In genomic region chr2:144555820-144556552, GRCm38 (mm10) we compare ENCODE assay signal across 8 mouse cellular contexts. TPM values are rescaled to one million over a fixed set of nuclear protein-coding genes. Genes with fewer than 3 reads are reported as not detected.
DNase-seq lines count a peak whose midpoint lies in the region; ATAC-seq and TF ChIP-seq lines count a peak whose summit lies in the region.

Gene Sec23b (plus strand): TSS chr2:144556229.

- ATAC-seq in embryonic facial prominence, embryonic 13.5 days (ENCODE audit: insufficient number of reproducible peaks, insufficient read depth, low FRiP score, low TSS enrichment, low read depth) = peak; percentile 96
- peak; percentile 95 for ATAC-seq in limb, embryonic 12.5 days (ENCODE audit: insufficient number of reproducible peaks, insufficient read depth, low FRiP score, low TSS enrichment, low read depth)
- peak; percentile 99 for ATAC-seq in midbrain, embryonic 15.5 days (replicated peaks)

- peak within 1 kb of the TSS; percentile 75 for H3K4me2 ChIP-seq in embryonic facial prominence, embryonic 13.5 days
- peak within 1 kb of the TSS; percentile 63 for H3K4me2 ChIP-seq in limb, embryonic 12.5 days
- peak within 1 kb of the TSS; percentile 74 for H3K4me2 ChIP-seq in midbrain, embryonic 15.5 days

- peaks cover 19% of the 10 kb centered on the region for H3K36me3 ChIP-seq in embryonic facial prominence, embryonic 13.5 days
- H3K36me3 ChIP-seq in kidney, adult 2 months (ENCODE audit: control insufficient read depth, insufficient read depth, low read length) = peaks cover 1% of the 10 kb centered on the region; the same call in 1 of the 2 replicates
- peaks cover 16% of the 10 kb centered on the region; the same call in 1 of the 2 replicates for H3K36me3 ChIP-seq in limb, embryonic 12.5 days
- H3K36me3 ChIP-seq in midbrain, embryonic 15.5 days (replicated peaks) = no peaks in the 10 kb centered on the region
- peaks cover 2% of the 10 kb centered on the region; the same call in 1 of the 2 replicates for H3K36me3 ChIP-seq in spleen, adult 2 months (ENCODE audit: control insufficient read depth, insufficient read depth, low read length)

- H3K4me1 ChIP-seq in embryonic facial prominence, embryonic 13.5 days = peaks cover 13% of the 10 kb centered on the region
- H3K4me1 ChIP-seq in kidney, adult 2 months (ENCODE audit: control insufficient read depth, insufficient read depth, low read length) = peaks cover 11% of the 10 kb centered on the region; the same call in 1 of the 2 replicates
- H3K4me1 ChIP-seq in limb, embryonic 12.5 days (replicated peaks) = peaks cover 14% of the 10 kb centered on the region
- H3K4me1 ChIP-seq in midbrain, embryonic 15.5 days = peaks cover 17% of the 10 kb centered on the region
- peaks cover 4% of the 10 kb centered on the region; the same call in 1 of the 2 replicates for H3K4me1 ChIP-seq in spleen, adult 2 months (ENCODE audit: control insufficient read depth, insufficient read depth, insufficient read length)

- DNase-seq in 3134 (ENCODE audit: extremely low read depth, insufficient read length, low spot score) = peak; percentile 90
- peak; percentile 96 to 97 for DNase-seq in adrenal gland, postnatal 36 days
- DNase-seq in heart, adult 18-20 months = peak; percentile 98 to 99
- DNase-seq in kidney, adult 2 months = peak; percentile 99
- DNase-seq in spleen, adult 2 months (ENCODE audit: low read depth in 1 of 2, low spot score in 2 of 2) = peak; percentile 93 to 96

- H3K9me3 ChIP-seq in embryonic facial prominence, embryonic 13.5 days = no peaks in the 10 kb centered on the region
- H3K9me3 ChIP-seq in limb, embryonic 12.5 days = no peaks in the 10 kb centered on the region
- H3K9me3 ChIP-seq in midbrain, embryonic 15.5 days = no peaks in the 10 kb centered on the region

- peak within 1 kb of the TSS; percentile 80 for H3K4me3 ChIP-seq in embryonic facial prominence, embryonic 13.5 days
- peak within 1 kb of the TSS; percentile 74 for H3K4me3 ChIP-seq in kidney, adult 2 months (ENCODE audit: insufficient read depth, low read depth, low read length)
- peak within 1 kb of the TSS; percentile 75 for H3K4me3 ChIP-seq in limb, embryonic 12.5 days (replicated peaks)
- peak within 1 kb of the TSS; percentile 92 for H3K4me3 ChIP-seq in midbrain, embryonic 15.5 days
- peak within 1 kb of the TSS; percentile 93 for H3K4me3 ChIP-seq in spleen, adult 2 months (ENCODE audit: extremely low read depth, insufficient read depth, insufficient read length)

- no peak for TF ChIP-seq CTCF in kidney, adult 2 months (conservative IDR thresholded peaks at IDR 0.05; ENCODE audit: insufficient read depth, insufficient read length, low read depth, low read length)
- TF ChIP-seq CTCF in spleen, adult 2 months (IDR thresholded peaks at IDR 0.05; ENCODE audit: extremely low read depth, insufficient read depth, insufficient read length, insufficient replicate concordance) = no peak

- under 1% methylated on average over 44 of the region's 44 CpGs for WGBS in embryonic facial prominence, embryonic 13.5 days
- under 1% methylated on average over 44 of the region's 44 CpGs for WGBS in kidney, adult 2 months
- WGBS in limb, embryonic 12.5 days = under 1% methylated on average over 44 of the region's 44 CpGs
- under 1% methylated on average over 44 of the region's 44 CpGs for WGBS in midbrain, embryonic 15.5 days
- under 1% methylated on average over 44 of the region's 44 CpGs for WGBS in spleen, adult 2 months

- peak within 1 kb of the TSS; percentile 96 for H3K27ac ChIP-seq in embryonic facial prominence, embryonic 13.5 days
- peak within 1 kb of the TSS; percentile 97 for H3K27ac ChIP-seq in kidney, adult 2 months (ENCODE audit: insufficient read depth, low read depth, low read length)
- peak within 1 kb of the TSS; percentile 93 for H3K27ac ChIP-seq in limb, embryonic 12.5 days
- peak within 1 kb of the TSS; percentile 82 for H3K27ac ChIP-seq in midbrain, embryonic 15.5 days
- peak within 1 kb of the TSS; percentile 87 for H3K27ac ChIP-seq in spleen, adult 2 months (ENCODE audit: insufficient read depth, low read length)

- H3K27me3 ChIP-seq in embryonic facial prominence, embryonic 13.5 days = no peaks in the 10 kb centered on the region
- H3K27me3 ChIP-seq in kidney, adult 2 months (replicated peaks; ENCODE audit: control insufficient read depth, insufficient read depth, low read length) = no peaks in the 10 kb centered on the region
- no peaks in the 10 kb centered on the region for H3K27me3 ChIP-seq in limb, embryonic 12.5 days
- no peaks in the 10 kb centered on the region for H3K27me3 ChIP-seq in midbrain, embryonic 15.5 days (replicated peaks)
- H3K27me3 ChIP-seq in spleen, adult 2 months (ENCODE audit: control insufficient read depth, insufficient read depth, low read length) = no peaks in the 10 kb centered on the region

- TF ChIP-seq POLR2A in kidney, adult 2 months (IDR thresholded peaks at IDR 0.05; ENCODE audit: low read depth, low read length) = peak; percentile 65
- TF ChIP-seq POLR2A in spleen, adult 2 months (IDR thresholded peaks at IDR 0.05; ENCODE audit: low read depth, low read length) = peak; percentile 65

- H3K9ac ChIP-seq in embryonic facial prominence, embryonic 13.5 days = peak within 1 kb of the TSS; percentile 88
- H3K9ac ChIP-seq in limb, embryonic 12.5 days (replicated peaks) = peak within 1 kb of the TSS; percentile 80
- peak within 1 kb of the TSS; percentile 63 for H3K9ac ChIP-seq in midbrain, embryonic 15.5 days

RNA-seq across cellular contexts. Expression of gene Sec23b, which starts in this region (rescaled TPM):
- total RNA-seq in adrenal gland, postnatal 36 days (2021) = 100 to 1,000 TPM in 1 of 2 experiments, 10 to 100 TPM in 1; 89.6 to 101 TPM
- 81.0 and 83.3 TPM in 2 replicates for polyA plus RNA-seq in embryonic facial prominence, embryonic 13.5 days (2015; fragmentation: Nextera tagmentation; extraction: Ambion mirVana)
- total RNA-seq in heart, adult 18-20 months (2021) = 10 to 100 TPM; 18.9 to 22.2 TPM
- polyA plus RNA-seq in kidney, adult 2 months (2012; rRNA removed) = 70.4 and 77.3 TPM in 2 replicates
- polyA plus RNA-seq in limb, embryonic 12.5 days (2016; fragmentation: Nextera tagmentation; extraction: Ambion mirVana) = 97.5 and 105 TPM in 2 replicates
- 65.0 and 66.2 TPM in 2 replicates for polyA plus RNA-seq in midbrain, embryonic 15.5 days (2015; fragmentation: Nextera tagmentation; extraction: Ambion mirVana)
- 26.5 and 26.8 TPM in 2 replicates for polyA plus RNA-seq in spleen, adult 2 months (2012; rRNA removed)

Comparison
In these comparisons a context has a peak if more than half of its experiments do, and no peak if none do; other contexts are left out.
1. Peak in every context shown above with its lines: DNase-seq, ATAC-seq, H3K4me3 ChIP-seq and H3K27ac ChIP-seq.